Mouse (Mus musculus) gastrocnemius, adult 18-20 months (tissue): ENCODE results near the gene Zfp148. TPM values are rescaled to one million over a fixed set of nuclear protein-coding genes. Genes with fewer than 3 reads are reported as not detected.
"Not testable (repeated sequence)": the region's sequence is repeated elsewhere in the genome, so short reads cannot be mapped to it uniquely, and the experiment has no call there.

Source experiments
- DNase-seq: peaks from one replicate; pipeline ENCODE4 v3.0.0; 2021; ENCODE audit warnings: low spot score
- total RNA-seq, 2 experiments: library from RNA; stranded (reverse); gene quantifications; 2 replicates each; pipeline ENCODE4 v1.2.3; 2021

Zfp148 gene
- total RNA-seq, 2 experiments from 2014 or later: 23.2 to 27.6 TPM

GRCm38 (mm10) chr16:33380882-33381613 is 412 bp downstream of the Zfp148 start:
- peak; percentile 27 for DNase-seq

GRCm38 (mm10) chr16:33381614-33382245 is 1.1 kb downstream of the Zfp148 start:
- no peak for DNase-seq

- DNase-seq: no peak
These were observed 1.7 kb downstream of the Zfp148 start for GRCm38 (mm10) chr16:33382341-33382740.

- no peak for DNase-seq
These were observed 2.9 kb downstream of the Zfp148 start for GRCm38 (mm10) chr16:33383584-33383983.

GRCm38 (mm10) chr16:33384057-33384456 is 3.4 kb downstream of the Zfp148 start:
- DNase-seq: not testable (repeated sequence)

- no peak for DNase-seq
These were observed 6.4 kb downstream of the Zfp148 start for GRCm38 (mm10) chr16:33387013-33387412.

- no peak for DNase-seq
These were observed 6.8 kb downstream of the Zfp148 start for GRCm38 (mm10) chr16:33387420-33387819.

- DNase-seq: peak; percentile 83
These were observed 19.5 kb downstream of the Zfp148 start for GRCm38 (mm10) chr16:33399913-33400782.

- no peak for DNase-seq
These were observed 20.3 kb downstream of the Zfp148 start for GRCm38 (mm10) chr16:33400943-33401342.

- no peak for DNase-seq
These were observed 22.6 kb downstream of the Zfp148 start for GRCm38 (mm10) chr16:33403258-33403657.

- no peak for DNase-seq
These were observed 23.4 kb downstream of the Zfp148 start for GRCm38 (mm10) chr16:33404055-33404454.

- DNase-seq: no peak
These were observed 24.9 kb downstream of the Zfp148 start for GRCm38 (mm10) chr16:33405487-33405886.

- DNase-seq: no peak
These were observed 29.5 kb downstream of the Zfp148 start for GRCm38 (mm10) chr16:33410151-33410550.

GRCm38 (mm10) chr16:33410605-33411004 is 30.0 kb downstream of the Zfp148 start:
- DNase-seq: no peak

GRCm38 (mm10) chr16:33414191-33414590 is 33.6 kb downstream of the Zfp148 start:
- peak; percentile 22 for DNase-seq

- DNase-seq: no peak
These were observed 35.0 kb downstream of the Zfp148 start for GRCm38 (mm10) chr16:33415607-33416006.

- no peak for DNase-seq
These were observed 47.7 kb downstream of the Zfp148 start for GRCm38 (mm10) chr16:33428327-33428726.

- no peak for DNase-seq
These were observed 51.0 kb downstream of the Zfp148 start for GRCm38 (mm10) chr16:33431660-33432059.

GRCm38 (mm10) chr16:33441065-33441464 is 60.4 kb downstream of the Zfp148 start:
- no peak for DNase-seq

GRCm38 (mm10) chr16:33446830-33447229 is 66.2 kb downstream of the Zfp148 start:
- no peak for DNase-seq

GRCm38 (mm10) chr16:33453826-33454225 is 73.2 kb downstream of the Zfp148 start:
- DNase-seq: no peak

- no peak for DNase-seq
These were observed 73.7 kb downstream of the Zfp148 start for GRCm38 (mm10) chr16:33454306-33454705.
